Mouse (Mus musculus) forebrain, postnatal 0 days (tissue): ENCODE measurements around the gene Map1s. TPM values are rescaled to one million over a fixed set of nuclear protein-coding genes. Genes with fewer than 3 reads are reported as not detected.
A peak's percentile ranks its signal among the peaks of the same experiment; 100 is the strongest.
"Not testable (repeated sequence)": the region's sequence is repeated elsewhere in the genome, so short reads cannot be mapped to it uniquely, and the experiment has no call there.

Source experiments
- ATAC-seq: fragments of 200-750 bp; cut with Nextera tagmentation; 2 replicates; pipeline ENCODE4 v1.8.0; 2017; ENCODE audit warnings: mild to moderate bottlenecking, moderate library complexity
- DNase-seq: peaks from one replicate; pipeline ENCODE4 v3.0.0-alpha.2; 2015
- H3K27ac ChIP-seq: fragments of 300-500 bp; sonication (generic); 2 replicates; pipeline ENCODE4 v1.5.1; 2014; ENCODE audit warnings: low read depth, mild to moderate bottlenecking, antibody characterized with exemption, low read length, moderate library complexity, mixed read lengths
- H3K27me3 ChIP-seq: fragments of 300-500 bp; sonication (generic); 2 replicates; pipeline ENCODE4 v1.6.1; 2014; ENCODE audit warnings: mild to moderate bottlenecking, low read length, mixed read lengths; ENCODE audit not compliant: insufficient read depth
- H3K36me3 ChIP-seq: fragments of 300-500 bp; sonication (generic); 2 replicates; pipeline ENCODE4 v1.6.1; 2014; ENCODE audit warnings: mild to moderate bottlenecking, moderate library complexity; ENCODE audit not compliant: insufficient read depth
- H3K4me1 ChIP-seq: fragments of 300-500 bp; sonication (generic); 2 replicates; pipeline ENCODE4 v1.6.1; 2014; ENCODE audit warnings: antibody characterized with exemption; ENCODE audit not compliant: insufficient read depth
- H3K4me2 ChIP-seq: fragments of 300-500 bp; sonication (generic); 2 replicates; pipeline ENCODE4 v1.6.1; 2014; ENCODE audit warnings: low read depth, mild to moderate bottlenecking, moderate library complexity
- H3K4me3 ChIP-seq: fragments of 300-500 bp; sonication (generic); 2 replicates; pipeline ENCODE4 v1.5.1; 2014; ENCODE audit warnings: low read depth, low read length, mixed read lengths
- H3K9ac ChIP-seq: fragments of 300-500 bp; sonication (generic); 2 replicates; pipeline ENCODE4 v1.6.1; 2014; ENCODE audit warnings: mild to moderate bottlenecking
- H3K9me3 ChIP-seq: fragments of 300-500 bp; sonication (generic); 2 replicates; pipeline ENCODE4 v1.6.1; 2016; ENCODE audit warnings: low read length
- CTCF ChIP-seq: sonication (generic); IDR thresholded peaks from 2 replicates; pipeline ENCODE4 v1.5.1; 2016; ENCODE audit warnings: antibody characterized with exemption, control low read depth, low read depth
- WGBS: fragments of 180-500 bp; shearing (Covaris S2); extraction: QIAGEN DNeasy Blood & Tissue Kit; methylation state at CpG from one replicate; pipeline ENCODE4 v1.1.7; 2014; 5-methylcytosine and 5-hydroxymethylcytosine counted together
- polyA plus RNA-seq: library from polyadenylated mRNA; unstranded; fragments of >200 nt; fragmentation: Nextera tagmentation; extraction: Ambion mirVana; gene quantifications from 2 replicates; pipeline ENCODE4 v1.2.1, GENCODE M21; 2015
- total RNA-seq: library from RNA; depleted of rRNA; stranded (reverse); fragments of >200 nt; gene quantifications from 2 replicates; pipeline ENCODE4 v1.2.3, GENCODE M21; 2014

The Map1s gene
- total and polyA plus RNA-seq, 2 experiments from 2014 or later: 63.9 to 68.1 TPM

- peaks cover 4% of the 10 kb centered on the region; the same call in 1 of the 2 replicates for H3K4me1 ChIP-seq
- no peak overlapping the region for H3K27ac ChIP-seq
- peaks cover 25% of the 10 kb centered on the region for H3K27me3 ChIP-seq
- no peak overlapping the region for H3K9ac ChIP-seq
- no peak overlapping the region for H3K4me2 ChIP-seq
- H3K36me3 ChIP-seq: peaks cover 27% of the 10 kb centered on the region
- ATAC-seq (no peak), DNase-seq (no peak)
- H3K4me3 ChIP-seq: no peak overlapping the region
- no peaks in the 10 kb centered on the region for H3K9me3 ChIP-seq
- WGBS: 65% methylated on average over 2 of the region's 2 CpGs
- no peak for TF ChIP-seq CTCF
These were observed 11.4 kb upstream of the Map1s start for GRCm38 (mm10) chr8:70894385-70894720.

GRCm38 (mm10) chr8:70894771-70895545, 10.8 kb upstream of the Map1s start:
- no peak for ATAC-seq
- Histone ChIP-seq H3K27me3 (peaks cover 25% of the 10 kb centered on the region), H3K4me2 (no peak overlapping the region), H3K9me3 (no peaks in the 10 kb centered on the region), H3K36me3 (peaks cover 27% of the 10 kb centered on the region), H3K9ac (no peak overlapping the region), H3K4me3 (no peak overlapping the region), H3K27ac (no peak overlapping the region), H3K4me1 (peaks cover 4% of the 10 kb centered on the region; the same call in 1 of the 2 replicates)
- no peak for TF ChIP-seq CTCF
- WGBS: 90% methylated on average over 8 of the region's 8 CpGs
- no peak for DNase-seq

DNA sequence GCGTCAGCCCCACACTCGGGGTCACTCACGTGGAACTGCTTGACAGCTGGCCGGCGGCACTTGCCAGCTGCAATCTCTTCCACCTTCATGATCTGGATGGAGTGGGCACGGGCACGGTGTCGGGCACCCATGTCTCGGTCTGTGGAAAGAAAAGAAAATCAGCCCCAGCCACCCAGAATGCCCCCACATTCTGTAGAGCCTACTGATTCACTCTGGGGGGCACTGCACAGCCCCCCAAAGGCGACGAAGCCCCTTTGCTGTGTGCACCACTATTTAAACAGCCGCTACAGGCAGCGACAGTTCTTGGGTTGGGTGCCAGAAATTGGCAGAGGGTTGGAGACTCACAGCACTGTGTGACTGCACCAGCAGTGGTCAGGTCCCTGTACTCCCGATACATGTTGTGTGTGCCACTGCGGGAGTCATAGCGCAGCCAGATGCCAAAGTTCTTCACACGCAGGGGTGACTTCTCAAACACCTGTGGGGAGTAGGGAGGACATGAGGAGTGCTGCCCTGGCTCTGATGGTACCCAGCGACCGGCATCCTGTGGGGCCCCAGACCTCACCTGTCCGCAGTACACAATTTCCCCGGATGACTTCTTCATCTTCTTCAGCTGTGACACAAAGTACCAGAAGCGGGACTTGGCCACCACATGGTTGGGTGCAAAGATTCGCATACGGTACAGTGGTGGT, 10.0 kb upstream of the Map1s start:
- H3K27me3 ChIP-seq: peaks cover 23% of the 10 kb centered on the region
- not testable (repeated sequence) for H3K27ac ChIP-seq, ATAC-seq, H3K9ac ChIP-seq, H3K4me1 ChIP-seq, DNase-seq, H3K9me3 ChIP-seq
- H3K36me3 ChIP-seq: peaks cover 27% of the 10 kb centered on the region
- peak overlapping the region; percentile 90 for H3K4me2 ChIP-seq
- H3K4me3 ChIP-seq: peak overlapping the region; percentile 89; the same call in 1 of the 2 replicates
- 83% methylated on average over 23 of the region's 24 CpGs for WGBS

DNA sequence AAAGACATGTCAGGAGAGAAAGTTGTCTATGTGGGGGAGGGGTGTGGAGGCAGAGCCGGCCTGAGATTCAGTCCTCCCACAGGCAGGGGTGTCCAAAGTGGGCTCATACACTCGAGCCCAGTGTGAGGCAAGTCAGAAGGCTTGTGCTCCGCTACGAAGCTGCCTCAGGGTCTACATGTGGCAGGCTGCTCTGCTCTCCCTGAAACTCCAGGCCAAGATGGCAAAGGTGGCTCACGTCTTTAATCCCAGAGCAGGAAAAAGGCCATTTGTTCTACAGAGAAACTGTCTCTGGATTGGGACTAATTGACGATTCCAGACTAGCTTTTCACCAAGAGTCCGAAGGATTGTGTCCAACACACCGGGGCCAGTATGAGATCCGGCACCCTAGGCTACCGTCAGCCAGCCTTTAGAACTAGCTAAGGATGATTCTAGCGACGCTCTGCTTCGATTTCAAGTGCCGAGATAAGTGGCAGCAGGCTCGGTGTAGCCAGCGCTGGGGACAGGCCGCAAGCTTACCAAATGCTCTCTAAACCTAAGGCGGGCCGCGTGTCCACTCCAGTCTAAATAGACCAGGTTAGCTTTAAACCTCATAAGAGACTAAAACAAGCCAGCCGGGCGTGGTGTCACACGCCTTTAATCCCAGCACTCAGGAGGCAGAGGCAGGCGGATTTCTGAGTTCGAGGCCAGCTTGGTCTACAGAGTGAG, 9.3 kb upstream of the Map1s start:
- peaks cover 27% of the 10 kb centered on the region for H3K36me3 ChIP-seq
- peak overlapping the region; percentile 80; the same call in 1 of the 2 replicates for H3K27ac ChIP-seq
- no peaks in the 10 kb centered on the region for H3K9me3 ChIP-seq
- H3K9ac ChIP-seq: peak overlapping the region; percentile 96
- no peak for ATAC-seq
- H3K4me3 ChIP-seq: peak overlapping the region; percentile 89
- peaks cover 4% of the 10 kb centered on the region; the same call in 1 of the 2 replicates for H3K4me1 ChIP-seq
- 5% methylated on average over 25 of the region's 25 CpGs for WGBS
- peak overlapping the region; percentile 90 for H3K4me2 ChIP-seq
- peak; percentile 33 for DNase-seq
- H3K27me3 ChIP-seq: peaks cover 17% of the 10 kb centered on the region
- TF ChIP-seq CTCF: no peak

GRCm38 (mm10) chr8:70897021-70897680, 8.6 kb upstream of the Map1s start, which contains the start of gene Rpl18a:
Rpl18a (minus strand) TSS chr8:70897412.
- 2% methylated on average over 59 of the region's 60 CpGs for WGBS
- Histone ChIP-seq H3K36me3 (peaks cover 24% of the 10 kb centered on the region), H3K9me3 (no peaks in the 10 kb centered on the region), H3K27ac (peak within 1 kb of the TSS; percentile 80), H3K4me3 (peak within 1 kb of the TSS; percentile 89), H3K4me1 (peaks cover 4% of the 10 kb centered on the region; the same call in 1 of the 2 replicates), H3K9ac (peak within 1 kb of the TSS; percentile 96), H3K27me3 (peaks cover 10% of the 10 kb centered on the region), H3K4me2 (peak within 1 kb of the TSS; percentile 90)
- ATAC-seq (peak; percentile 98), DNase-seq (peak; percentile 98)
- TF ChIP-seq CTCF: peak; percentile 49

DNA sequence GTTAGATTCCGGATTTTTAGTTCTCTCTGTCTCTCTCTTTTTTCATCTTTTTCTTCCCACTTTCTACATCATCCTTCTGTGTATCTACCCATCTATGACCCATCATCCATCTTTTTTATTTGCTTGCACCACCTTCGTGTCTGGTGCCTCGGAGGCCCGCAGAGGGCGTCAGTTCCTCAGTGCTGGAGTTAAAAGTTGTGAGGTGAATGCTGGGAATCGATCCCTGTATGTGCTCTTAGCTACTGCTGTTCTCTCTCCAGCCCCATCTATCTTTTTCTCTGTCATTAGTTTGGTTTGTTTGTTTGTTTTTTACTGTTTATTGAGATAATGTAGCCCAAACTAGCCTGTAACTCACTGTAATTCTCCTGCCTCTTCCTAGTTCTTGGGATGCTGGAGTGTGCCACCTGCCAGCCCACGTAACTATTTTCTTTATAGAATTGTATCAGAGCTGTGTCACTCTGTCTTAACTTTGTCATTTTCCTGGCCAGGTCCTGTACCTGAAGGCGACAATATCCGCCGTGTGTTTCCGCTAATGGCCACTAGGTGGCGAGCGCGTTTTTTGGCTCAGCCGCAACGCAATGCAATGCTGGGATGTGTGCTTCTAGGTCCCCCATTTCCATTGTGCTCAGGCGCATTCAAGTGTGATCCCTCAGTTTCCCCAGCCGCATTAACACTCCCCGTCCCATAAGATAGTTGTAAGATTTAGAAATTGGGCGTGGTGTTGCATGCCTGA, 7.9 kb upstream of the Map1s start:
- WGBS: under 1% methylated on average over 20 of the region's 20 CpGs
- Histone ChIP-seq H3K27ac (peak overlapping the region; percentile 75), H3K4me3 (peak overlapping the region; percentile 89), H3K4me1 (peaks cover 4% of the 10 kb centered on the region; the same call in 1 of the 2 replicates), H3K9me3 (no peaks in the 10 kb centered on the region), H3K9ac (peak overlapping the region; percentile 54), H3K4me2 (peak overlapping the region; percentile 76), H3K27me3 (peaks cover 7% of the 10 kb centered on the region), H3K36me3 (peaks cover 24% of the 10 kb centered on the region)
- peak; percentile 96 for TF ChIP-seq CTCF
- peak; percentile 90 for DNase-seq
- ATAC-seq: peak; percentile 39
